Mouse (Mus musculus) layer of hippocampus, adult 18-20 months (tissue): ENCODE measurements at regions not wholly inside any gene's neighbourhood (a gene's known extent, or its start where the extent isn't known, plus 50 kb on each side); places are given as distances from the start of the nearest gene placed in this dataset.
A peak's percentile ranks its signal among the peaks of the same experiment; 100 is the strongest.

ENCODE experiments used
- DNase-seq, 2 experiments: peaks; one replicate each; pipeline ENCODE4 v3.0.0; 2022; ENCODE audit warnings: low spot score in 2 of 2

GRCm38 (mm10) chr15:45266620-45267263, 5132.6 kb downstream of the 9330182O14Rik start:
- DNase-seq, result peak; percentile 9 to 23

- peak in 1 of 2 experiments; percentile 6 for DNase-seq
These were observed 5139.5 kb downstream of the 9330182O14Rik start for GRCm38 (mm10) chr15:45273677-45274076.

GRCm38 (mm10) chr15:45321628-45322027, 5187.5 kb downstream of the 9330182O14Rik start:
- DNase-seq, result no peak

DNA sequence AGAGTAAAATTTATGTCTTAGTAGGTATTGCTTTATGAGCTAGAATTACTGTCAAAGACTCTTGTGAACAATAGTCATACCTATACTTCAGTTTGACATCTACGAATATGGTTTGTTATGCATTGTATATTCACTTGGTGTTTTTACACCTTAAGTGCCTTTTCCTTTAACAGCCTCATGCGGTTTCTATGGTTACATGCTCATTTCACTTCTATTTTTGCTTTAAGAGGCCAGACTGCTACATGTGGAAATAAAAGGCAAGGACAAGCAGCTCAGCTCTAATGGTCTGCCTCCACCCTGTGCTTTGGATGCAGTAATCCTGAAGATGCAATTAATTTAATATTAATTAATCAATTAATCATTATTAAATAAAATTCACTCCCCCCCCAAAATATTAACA, 5216.3 kb downstream of the 9330182O14Rik start:
- peak in 1 of 2 experiments; percentile 6 for DNase-seq
